Mouse (Mus musculus): ENCODE measurements around the gene Ccdc148. TPM values are rescaled to one million over a fixed set of nuclear protein-coding genes. Genes with fewer than 3 reads are reported as not detected.

Gene Ccdc148
- total RNA-seq, 2 experiments from 2014 or later: 0.15 TPM; not detected in 1

DNA sequence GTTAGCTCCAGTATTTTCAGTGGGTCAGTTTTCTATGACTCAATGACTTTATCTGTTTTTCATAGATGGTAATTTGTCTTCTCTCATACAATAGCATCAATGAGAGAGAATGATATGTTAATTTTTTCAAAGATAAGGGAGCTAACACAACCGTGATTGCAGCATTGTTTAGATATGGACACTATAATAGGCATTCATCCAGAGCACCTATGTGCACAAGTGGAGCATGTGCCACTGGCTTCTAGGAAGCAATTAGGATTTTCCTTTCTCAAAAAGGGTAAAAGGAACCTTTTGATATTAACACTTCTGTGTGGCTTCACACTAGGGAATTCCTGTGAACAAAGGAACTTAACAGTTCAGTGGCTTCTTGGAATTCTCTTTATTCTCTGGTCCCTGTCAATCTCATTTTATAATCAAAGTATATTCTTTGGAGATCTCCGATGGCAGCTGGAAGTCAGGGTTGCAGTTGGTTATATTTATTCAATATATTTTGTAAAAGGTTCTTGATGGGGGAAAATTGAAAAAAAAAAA, 203.6 kb downstream of the Ccdc148 start:
- ATAC-seq (replicated peaks; ENCODE audit: low FRiP score, poor library complexity, severe bottlenecking): no peak

DNA sequence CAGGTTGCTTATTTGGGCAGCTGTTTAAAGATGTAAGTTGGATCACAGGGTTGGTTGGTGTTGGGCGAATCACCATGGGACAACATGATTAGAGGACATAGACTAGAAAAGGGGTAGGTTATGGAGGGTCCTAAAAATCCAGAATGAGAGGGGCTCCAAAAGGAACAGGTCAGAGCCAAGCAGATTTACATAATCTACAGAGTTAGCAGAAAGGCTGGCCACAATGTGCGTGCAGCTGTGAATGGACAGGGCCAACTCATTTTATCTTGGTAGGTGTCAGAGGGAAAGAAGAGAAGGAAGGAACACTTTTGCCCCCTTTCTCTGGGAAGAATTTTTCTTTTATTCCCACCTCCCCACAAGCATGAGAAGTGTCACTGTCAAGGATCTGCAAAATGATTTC, 204.1 kb downstream of the Ccdc148 start:
- ATAC-seq (replicated peaks; ENCODE audit: low FRiP score, poor library complexity, severe bottlenecking): no peak

DNA sequence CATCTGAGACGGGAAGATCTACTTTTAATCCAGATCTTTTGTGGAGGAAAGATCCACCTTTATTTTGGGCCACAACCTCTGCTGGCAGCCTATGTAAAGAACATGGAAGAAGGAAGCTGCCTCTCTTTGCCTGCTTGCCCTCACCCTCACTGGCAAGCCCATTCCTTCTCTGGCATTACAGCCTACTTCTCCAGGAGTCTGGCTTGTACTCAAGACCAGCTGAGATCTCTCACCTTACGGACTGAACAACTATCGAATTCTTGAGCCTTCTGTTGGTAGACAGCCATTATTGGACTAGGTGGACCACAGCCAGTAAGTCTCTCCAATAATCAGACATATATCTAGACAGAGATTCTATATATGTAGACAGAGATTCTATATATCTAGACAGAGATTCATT, 208.4 kb downstream of the Ccdc148 start:
- ATAC-seq (replicated peaks; ENCODE audit: low FRiP score, poor library complexity, severe bottlenecking): no peak

DNA sequence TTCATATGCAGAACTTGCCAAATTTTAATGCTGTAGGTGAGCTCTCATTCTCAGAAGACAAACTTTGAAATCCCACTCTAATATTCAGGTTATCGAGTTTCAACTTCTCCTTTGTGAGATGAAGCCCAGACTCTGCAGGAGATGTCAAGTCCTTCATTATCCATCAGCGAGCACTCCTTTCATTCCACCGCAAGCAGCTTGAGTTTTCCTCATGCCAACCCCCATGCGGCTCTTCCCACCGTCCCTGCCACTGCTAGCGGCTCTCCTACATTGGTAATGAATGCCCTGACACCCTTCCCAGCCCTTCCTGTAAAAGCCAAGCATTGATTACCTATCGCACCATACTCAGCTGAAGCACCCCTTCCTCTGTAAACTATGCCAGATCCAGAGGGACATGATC, 211.7 kb downstream of the Ccdc148 start:
- ATAC-seq (replicated peaks; ENCODE audit: low FRiP score, poor library complexity, severe bottlenecking): no peak

DNA sequence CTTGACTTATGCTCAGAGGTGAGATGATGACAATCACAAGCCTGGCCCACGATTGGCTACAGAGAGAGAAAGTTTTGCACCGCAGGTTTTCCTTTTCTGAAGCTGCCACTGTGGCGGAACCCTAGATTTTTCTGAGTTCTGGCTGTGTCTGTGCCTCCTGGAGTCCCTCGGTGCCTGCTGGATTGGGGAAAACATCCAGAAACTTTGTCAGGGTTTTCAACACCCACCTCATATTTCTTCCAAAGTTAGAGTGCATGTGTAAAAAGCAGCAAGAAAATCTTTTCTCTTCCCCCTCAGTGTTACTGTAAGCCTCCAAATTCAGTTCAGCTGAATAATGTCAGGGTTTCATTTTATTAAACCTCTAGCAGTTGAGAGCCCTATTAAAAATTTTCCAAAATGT, 219.1 kb downstream of the Ccdc148 start:
- ATAC-seq (replicated peaks; ENCODE audit: low FRiP score, poor library complexity, severe bottlenecking): no peak

DNA sequence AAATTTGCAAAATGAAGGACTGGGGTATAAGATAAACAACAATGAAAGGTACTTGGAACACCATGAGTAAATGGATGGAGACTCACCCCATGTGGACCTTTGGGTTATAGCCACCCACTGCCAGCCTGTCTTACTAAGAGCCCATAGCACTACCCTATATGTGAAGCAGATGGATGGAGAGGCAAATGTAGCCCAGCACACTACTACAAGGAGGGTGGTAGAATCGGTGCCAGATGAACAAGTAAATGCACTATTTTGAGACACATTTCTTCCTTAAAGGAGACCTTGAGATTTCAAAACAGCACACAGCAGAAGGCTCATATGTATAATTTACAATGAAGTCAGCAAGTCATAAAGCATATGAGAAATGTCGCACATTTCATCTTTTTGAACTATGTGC, 234.9 kb downstream of the Ccdc148 start:
- no peak for ATAC-seq (replicated peaks; ENCODE audit: low FRiP score, poor library complexity, severe bottlenecking)

DNA sequence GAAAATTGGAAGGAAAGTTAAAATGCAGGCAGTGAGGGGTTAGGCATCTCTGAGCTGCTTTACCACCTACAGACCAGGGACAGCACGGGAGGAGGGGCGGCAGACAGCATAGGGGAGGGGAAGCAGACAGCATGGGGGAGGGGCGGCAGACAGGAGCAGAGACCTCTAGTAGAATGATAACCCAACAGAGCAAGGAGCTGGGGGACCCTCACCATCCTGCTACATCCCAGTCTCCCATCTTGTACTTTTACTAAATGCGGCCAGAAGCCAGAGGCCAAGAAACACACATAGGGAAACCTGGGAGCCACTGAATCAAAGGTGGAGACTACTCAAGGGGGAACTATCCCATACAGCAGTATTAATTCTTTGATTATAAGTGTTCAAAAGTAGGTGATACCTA, 242.1 kb downstream of the Ccdc148 start:
- no peak for ATAC-seq (replicated peaks; ENCODE audit: low FRiP score, poor library complexity, severe bottlenecking)

DNA sequence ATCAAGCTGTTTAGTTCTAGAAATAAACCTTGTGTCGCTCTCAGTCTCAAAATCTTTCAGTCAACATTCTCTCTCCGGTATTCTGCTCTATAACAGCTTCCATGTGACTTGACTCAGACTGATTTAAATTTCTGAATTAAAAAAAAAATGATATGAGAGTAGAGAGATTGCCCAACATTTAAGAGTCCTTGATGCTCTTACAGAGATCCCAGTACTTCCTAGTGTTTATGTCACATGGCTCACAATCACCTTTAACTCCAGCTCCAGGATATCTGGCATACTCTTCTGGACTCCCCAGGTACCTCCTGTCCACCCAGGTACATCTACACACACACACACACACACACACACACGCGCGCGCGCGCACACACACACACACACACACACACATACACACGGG, 248.1 kb downstream of the Ccdc148 start:
- ATAC-seq (replicated peaks; ENCODE audit: low FRiP score, poor library complexity, severe bottlenecking): no peak

DNA sequence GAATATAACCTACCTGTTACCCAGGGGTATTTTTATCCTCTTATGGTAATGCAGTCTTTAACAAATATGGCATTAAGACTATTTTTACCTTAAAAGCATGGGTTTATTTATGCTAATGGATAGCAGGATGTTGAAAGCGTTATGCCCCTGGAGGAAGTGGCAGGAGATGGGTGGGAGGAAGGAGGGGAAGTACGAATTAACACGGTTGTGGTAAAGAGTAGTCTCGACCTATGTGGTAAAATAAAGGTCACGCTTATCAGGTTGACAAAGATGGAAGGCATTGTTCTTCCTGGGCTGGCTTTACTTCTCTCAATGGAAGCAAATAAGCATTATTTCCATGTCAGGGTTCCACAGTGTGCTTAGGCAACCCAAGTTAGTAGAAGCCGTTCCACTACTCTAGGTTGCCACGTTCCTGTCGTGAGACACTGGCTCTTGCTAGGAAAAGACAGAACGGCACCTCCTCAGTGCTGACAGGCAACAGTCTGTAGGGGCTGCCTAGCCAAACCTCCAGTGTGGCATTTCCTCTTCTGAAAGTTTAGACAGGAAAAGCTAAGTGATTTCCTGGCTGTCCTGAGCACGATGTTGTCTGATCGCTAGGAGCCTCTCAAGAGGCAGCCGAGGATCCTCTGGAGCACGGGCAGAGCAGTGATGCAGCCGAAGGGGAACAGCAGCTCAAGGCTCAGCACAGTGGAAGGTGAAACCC, 253.5 kb downstream of the Ccdc148 start:
- no peak for ATAC-seq (replicated peaks; ENCODE audit: low FRiP score, poor library complexity, severe bottlenecking)

DNA sequence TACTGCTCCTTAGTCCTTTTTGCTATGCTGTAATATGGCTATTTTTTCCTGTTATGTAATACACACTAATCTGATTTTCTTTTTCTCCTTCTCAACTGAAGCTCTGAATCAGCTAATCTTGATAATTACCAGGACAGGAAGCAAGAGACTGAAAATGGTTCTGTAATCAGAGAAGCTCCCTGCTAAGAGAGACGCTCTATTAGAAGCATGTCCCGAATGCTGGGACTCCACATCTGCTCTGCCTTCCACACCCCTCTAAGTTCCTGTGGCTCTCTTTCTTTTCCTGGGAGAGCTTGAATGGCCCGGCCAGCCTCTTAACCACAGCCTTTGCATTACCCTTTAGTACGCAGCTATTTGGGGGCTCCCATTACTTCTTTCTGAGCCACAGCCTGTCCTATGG, 255.4 kb downstream of the Ccdc148 start:
- ATAC-seq (replicated peaks; ENCODE audit: low FRiP score, poor library complexity, severe bottlenecking): no peak

DNA sequence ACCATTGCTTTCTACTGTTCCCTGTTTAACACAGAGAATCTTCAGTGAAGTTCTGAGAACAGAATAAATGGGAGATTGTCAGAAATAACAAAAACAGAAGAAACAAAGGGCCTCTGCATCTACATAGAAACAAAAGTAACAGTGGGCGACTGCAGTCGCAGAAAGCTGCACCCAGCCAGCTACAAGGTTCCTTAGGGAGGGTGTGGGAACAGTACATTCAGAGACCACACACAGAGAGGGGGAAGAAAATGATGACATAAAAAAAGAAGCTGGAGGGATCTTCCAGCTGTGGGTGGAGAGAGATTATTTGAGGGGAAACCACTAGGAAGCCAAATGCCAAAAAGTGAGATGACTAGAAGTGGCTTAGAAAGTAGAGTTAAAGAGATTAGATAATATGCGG, 280.6 kb downstream of the Ccdc148 start:
- ATAC-seq (replicated peaks; ENCODE audit: low FRiP score, poor library complexity, severe bottlenecking): no peak

DNA sequence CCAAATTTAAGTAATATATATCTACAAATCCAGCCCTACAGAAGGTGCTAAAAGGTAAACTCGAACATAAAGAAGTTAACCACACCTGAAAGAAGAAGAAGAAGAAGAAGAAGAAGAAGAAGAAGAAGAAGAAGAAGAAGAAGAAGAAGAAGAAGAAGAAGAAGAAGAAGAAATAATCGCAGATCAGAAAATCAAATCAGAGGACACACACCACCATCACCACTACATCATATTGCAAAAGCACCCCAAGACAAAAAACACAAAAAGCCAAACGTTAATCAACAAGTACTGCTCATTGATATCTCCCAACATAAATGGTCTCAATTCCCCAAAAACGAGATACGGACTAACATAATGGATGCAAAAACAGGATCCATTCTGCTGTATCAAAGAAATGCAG, 301.3 kb downstream of the Ccdc148 start, which contains the start of gene Gm11099:
TSS of gene Gm11099 (plus strand) at position 301 of the 400 bp plus-strand sequence.
- ATAC-seq (replicated peaks; ENCODE audit: low FRiP score, poor library complexity, severe bottlenecking): no peak

DNA sequence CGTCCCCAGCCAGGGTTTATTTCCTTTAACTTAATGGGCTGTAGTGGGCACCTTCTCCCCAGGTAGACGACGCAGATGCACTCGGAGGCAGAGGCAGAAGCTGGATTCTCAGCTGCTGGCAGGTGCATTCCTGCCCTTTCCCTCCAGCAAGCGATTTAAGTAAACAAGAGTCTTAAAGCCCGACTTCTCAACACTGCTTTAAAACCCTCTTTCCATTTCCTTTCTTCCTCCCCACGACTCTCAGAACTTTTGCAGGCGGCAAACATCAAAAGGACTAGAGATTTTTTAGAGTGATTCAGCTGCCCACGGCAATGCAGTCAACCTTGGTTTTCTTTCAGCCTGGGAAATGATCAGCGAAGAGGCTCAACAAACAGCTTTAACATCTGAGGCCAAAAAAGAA, 316.0 kb downstream of the Ccdc148 start:
- ATAC-seq (replicated peaks; ENCODE audit: low FRiP score, poor library complexity, severe bottlenecking): no peak

DNA sequence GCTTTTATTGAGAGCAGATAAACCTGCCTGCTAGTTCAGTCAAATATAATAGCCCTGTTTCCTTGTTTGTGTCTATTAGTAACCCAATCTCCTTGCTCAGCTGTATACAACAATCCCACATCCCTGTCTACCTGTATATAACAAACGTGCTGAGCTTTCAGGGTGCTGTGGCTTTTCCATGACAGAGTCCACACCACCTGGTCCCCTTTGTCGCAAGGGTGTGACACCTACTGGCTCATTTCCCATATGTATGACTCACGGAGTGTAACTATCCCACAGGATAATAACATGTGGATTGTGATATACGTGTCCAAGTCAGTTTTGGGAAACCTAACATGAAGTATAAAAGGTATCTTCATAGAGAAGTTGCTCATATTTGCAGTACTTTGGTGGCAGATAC, 318.0 kb downstream of the Ccdc148 start:
- no peak for ATAC-seq (replicated peaks; ENCODE audit: low FRiP score, poor library complexity, severe bottlenecking)

DNA sequence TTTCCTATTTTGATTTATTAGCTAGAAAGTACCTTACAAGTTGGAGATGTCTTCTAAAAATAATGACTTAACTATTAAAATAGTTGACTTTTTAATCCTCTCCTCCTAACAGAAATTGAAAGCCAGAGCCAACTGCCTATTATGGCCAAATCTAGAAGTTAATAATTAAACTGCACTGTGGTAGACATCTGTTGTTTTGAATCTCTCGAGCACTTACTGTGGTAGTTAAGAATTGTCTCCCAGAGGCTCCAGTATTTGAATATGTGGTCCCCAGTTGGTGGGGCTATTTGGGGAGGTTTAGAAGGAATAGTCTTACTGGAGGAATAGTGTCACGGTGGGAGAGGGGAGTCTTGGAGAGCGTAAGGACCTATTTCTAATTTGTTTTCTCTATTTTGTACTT, 319.5 kb downstream of the Ccdc148 start:
- ATAC-seq (replicated peaks; ENCODE audit: low FRiP score, poor library complexity, severe bottlenecking): no peak

DNA sequence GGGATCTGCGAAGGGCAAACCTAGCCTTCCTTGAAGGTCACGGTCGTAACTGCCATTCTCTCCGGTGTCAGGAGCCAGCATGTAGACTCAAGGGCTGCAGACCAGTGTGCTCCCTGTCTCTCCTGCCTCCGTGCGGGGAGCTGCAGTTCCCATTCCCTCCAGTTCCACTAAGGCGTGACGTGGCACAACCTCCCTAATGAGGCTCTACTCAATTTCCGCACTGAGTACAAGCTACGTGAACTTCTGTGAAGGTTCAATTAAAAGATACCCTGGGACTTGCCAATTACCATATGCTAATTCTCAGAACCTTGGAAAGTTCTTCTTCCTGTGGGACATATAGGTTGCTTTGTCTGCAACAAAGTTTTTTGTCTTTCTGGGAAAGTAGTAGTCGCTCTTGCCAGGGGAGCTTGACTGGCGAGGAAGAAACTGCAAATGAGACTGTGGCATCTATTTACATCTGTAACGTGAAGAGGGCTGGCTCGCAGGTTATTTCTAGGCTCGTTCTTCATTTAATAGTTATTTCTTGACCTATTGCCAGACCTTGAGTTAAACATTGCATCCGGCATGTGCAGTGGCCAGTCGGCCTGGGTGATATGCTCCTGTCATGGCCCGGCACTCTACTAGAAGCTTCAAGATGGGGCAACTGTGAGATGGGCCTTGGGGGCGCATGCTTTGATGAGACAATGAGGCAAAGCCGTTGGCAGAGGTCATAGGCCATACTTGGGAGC, 328.1 kb downstream of the Ccdc148 start:
- no peak for ATAC-seq (replicated peaks; ENCODE audit: low FRiP score, poor library complexity, severe bottlenecking)

DNA sequence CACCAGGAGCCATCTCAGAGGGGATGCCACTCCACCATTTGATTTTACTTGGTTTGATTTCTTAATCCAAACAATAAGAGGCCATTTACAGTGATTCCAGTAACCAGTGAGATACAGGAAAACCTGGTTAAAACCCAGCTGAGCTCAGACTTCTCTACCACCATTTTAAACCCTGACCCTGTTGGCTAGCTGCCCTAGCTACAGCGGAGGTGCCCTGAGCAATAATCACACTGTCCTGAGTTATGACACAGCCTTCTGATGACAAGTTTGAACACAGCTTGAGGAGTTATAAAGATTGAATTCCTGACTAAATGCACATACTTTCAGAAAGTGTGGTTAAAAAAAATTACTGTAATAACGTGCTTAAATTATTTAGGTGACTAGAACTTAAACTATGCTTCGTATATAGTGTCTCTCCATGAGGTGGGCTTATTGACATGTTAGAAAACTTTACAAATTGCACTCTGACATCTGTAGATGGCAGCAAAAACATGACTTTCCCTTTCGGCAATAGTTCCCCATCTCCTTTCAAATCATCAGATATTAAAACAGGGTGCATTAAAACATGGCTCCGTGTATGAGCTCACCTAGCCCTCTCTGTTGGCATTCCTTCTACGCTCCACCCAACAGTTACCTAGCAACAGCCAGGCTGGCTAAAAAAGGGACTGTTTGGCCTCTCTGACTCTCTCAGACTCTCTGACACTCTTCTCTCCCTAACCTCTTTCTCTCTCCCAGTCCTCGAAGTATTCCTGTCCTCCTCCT, 330.3 kb downstream of the Ccdc148 start:
- ATAC-seq (replicated peaks; ENCODE audit: low FRiP score, poor library complexity, severe bottlenecking): no peak

DNA sequence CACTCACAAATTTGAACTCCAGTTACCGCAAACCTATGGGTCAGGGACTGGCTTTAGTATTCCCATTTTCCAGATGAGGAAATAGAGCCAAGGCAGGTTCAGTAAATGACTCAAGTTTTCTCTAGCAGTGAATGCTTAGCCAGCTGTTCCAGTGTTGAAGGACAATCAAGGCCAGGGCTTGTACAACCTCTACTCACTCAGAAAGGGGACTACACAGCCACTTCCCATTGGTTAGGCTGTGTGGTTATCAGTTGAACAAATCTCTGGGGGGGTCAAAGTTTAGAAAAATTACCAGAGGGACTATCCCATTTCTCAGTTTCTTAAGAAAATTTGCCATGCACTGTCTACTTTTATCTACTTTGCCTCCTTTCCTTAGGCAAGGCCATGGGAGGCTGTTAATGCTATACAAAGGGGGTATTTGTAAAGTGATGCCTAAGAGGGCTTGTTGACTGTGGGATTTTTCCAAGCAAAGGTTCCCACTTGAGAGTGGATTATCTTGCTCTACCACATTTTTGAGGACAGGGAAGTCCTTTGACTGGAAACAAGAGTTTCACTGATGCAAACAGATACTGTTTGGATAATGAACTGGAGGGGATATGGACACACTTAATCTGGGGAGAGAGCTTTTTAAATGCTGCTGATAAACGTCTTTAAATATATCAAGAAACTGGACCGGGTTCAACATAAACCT, 331.4 kb downstream of the Ccdc148 start:
- ATAC-seq (replicated peaks; ENCODE audit: low FRiP score, poor library complexity, severe bottlenecking): no peak

DNA sequence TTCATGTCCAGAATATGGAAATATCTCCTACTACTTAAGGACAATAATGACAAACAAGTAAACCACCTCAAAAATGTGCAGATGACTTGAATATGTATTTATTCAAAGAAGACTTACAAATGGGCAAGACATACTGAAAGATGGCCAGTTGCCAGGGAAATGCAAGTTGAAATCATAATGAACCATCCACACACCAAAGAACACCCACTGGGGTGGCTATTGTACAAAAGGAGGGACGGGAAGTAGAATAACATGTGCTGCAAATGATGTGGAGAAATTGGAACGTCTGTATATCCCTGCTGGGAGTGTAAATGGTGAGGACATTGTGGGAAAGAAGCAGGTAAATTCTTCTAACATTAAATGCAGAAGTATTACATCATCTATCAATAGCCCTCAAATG, 347.5 kb downstream of the Ccdc148 start:
- no peak for ATAC-seq (replicated peaks; ENCODE audit: low FRiP score, poor library complexity, severe bottlenecking)

DNA sequence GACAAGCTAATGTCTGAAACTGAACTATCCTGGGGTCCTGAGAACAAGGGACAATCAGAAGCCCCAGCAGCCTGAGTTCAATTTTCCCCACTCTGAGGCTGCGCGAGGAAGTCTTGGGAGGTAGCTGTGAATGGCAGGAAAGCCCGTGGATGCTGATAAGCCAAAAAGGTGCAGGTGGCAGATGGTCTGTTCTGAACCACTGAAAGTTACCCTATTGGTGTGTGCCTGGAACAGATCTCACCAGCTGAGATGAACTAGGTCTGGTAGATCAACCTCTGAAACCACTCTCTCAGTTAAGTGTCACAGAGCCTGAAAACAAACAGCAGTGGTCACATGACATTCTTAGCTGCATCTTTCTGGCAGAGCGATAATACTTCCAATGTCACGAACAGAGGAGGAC, 360.9 kb downstream of the Ccdc148 start:
- ATAC-seq (replicated peaks; ENCODE audit: low FRiP score, poor library complexity, severe bottlenecking): no peak

Measured in erythroid progenitor cell, adult 5-6 weeks (primary cell).